ENCODE assay signal across 14 mouse cellular contexts in the genomic region with DNA sequence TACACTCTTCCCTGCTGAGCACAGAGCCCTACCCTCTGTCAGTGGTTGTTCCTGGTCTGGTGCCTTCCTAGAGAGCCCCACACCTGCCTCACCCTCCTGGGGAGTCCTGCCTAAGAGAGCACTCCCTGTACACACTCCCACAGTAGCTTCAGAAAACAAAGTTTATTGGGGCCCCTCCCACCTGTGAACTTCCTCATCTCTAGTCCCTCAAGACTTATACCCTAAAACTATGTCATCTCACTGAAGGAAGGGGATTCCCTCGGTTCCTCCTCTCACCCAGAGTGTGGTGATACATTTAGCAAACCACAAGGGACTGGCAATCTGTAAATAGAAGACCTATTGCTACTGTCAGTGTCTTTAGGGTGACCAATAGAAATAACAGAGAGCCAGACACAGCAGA. TPM values are rescaled to one million over a fixed set of nuclear protein-coding genes. Genes with fewer than 3 reads are reported as not detected.
DNase-seq lines count a peak whose midpoint lies in the region; ATAC-seq and TF ChIP-seq lines count a peak whose summit lies in the region.
"Had no signal": no experiment of that assay in that cellular context is flagged by ENCODE, and none has a peak within 500 bp of the region (broad histone marks: within the 10 kb centered on the region; RNA-seq: fewer than 3 reads in every experiment).

No protein-coding gene starts in this region.

- H3K36me3 ChIP-seq in embryonic facial prominence, embryonic 12.5 days: no peaks in the 10 kb centered on the region
- no peaks in the 10 kb centered on the region for H3K36me3 ChIP-seq in embryonic facial prominence, embryonic 10.5 days (replicated peaks)
- H3K36me3 ChIP-seq in CH12.LX (replicated peaks in 1 of 2; ENCODE audit: control insufficient read depth in 1 of 2, insufficient read depth in 1 of 2, low read length in 1 of 2): no peaks in the 10 kb centered on the region
- H3K36me3 ChIP-seq in intestine, embryonic 16.5 days (ENCODE audit: control insufficient read depth, insufficient read depth, low read length): no peaks in the 10 kb centered on the region
- no peaks in the 10 kb centered on the region for H3K36me3 ChIP-seq in small intestine, adult 2 months (ENCODE audit: control insufficient read depth, insufficient read depth, low read length)
- H3K36me3 ChIP-seq: hindbrain, embryonic 15.5 days; limb, embryonic 15.5 days had no signal

- no peak for TF ChIP-seq POLR2A in CH12.LX (IDR thresholded peaks at IDR 0.05; ENCODE audit: low read depth, low read length)
- no peak for TF ChIP-seq POLR2A in small intestine, adult 2 months (IDR thresholded peaks at IDR 0.05; ENCODE audit: low read depth, low read length)

- no peak; the same call in 1 of the 2 replicates for TF ChIP-seq RAD21 in CH12.LX (IDR thresholded peaks at IDR 0.05; ENCODE audit: low read depth, low read length)

- WGBS in embryonic facial prominence, embryonic 12.5 days: 74% methylated on average over 1 of the region's 1 CpGs
- 86% methylated on average over 1 of the region's 1 CpGs for WGBS in embryonic facial prominence, embryonic 10.5 days
- 60% methylated on average over 1 of the region's 1 CpGs for WGBS in intestine, embryonic 16.5 days
- WGBS in small intestine, adult 2 months: 15% methylated on average over 1 of the region's 1 CpGs

- H3K4me3 ChIP-seq in embryonic facial prominence, embryonic 12.5 days: no peak overlapping the region
- no peak overlapping the region for H3K4me3 ChIP-seq in embryonic facial prominence, embryonic 10.5 days
- no peak overlapping the region for H3K4me3 ChIP-seq in CH12.LX (replicated peaks in 1 of 3; ENCODE audit: low read depth in 2 of 3, low read length in 2 of 3, poor library complexity in 1 of 3)
- no peak overlapping the region for H3K4me3 ChIP-seq in intestine, embryonic 16.5 days (ENCODE audit: low read length)
- H3K4me3 ChIP-seq in small intestine, adult 2 months (ENCODE audit: low read depth, low read length): no peak overlapping the region
- H3K4me3 ChIP-seq: hindbrain, embryonic 15.5 days; limb, embryonic 15.5 days had no signal

- TF ChIP-seq EP300 in CH12.LX (IDR thresholded peaks at IDR 0.05; ENCODE audit: low read length): peak; percentile 74

- in situ Hi-C loops in CH12.LX (cut with MboI; ENCODE audit: low pct_ligation_motif_present, low pct_unique_long_range_greater_than_20kb, low sequenced_read_pairs): no loop called here

- no peak for DNase-seq in embryonic facial prominence, embryonic 10.5 days (ENCODE audit: low spot score)
- DNase-seq in CH12.LX (ENCODE audit: extremely low read depth): peak; percentile 93
- no peak for DNase-seq in kidney, postnatal 10 days
- DNase-seq in frontal cortex, postnatal 36 days (ENCODE audit: low spot score in 2 of 2): no peak
- no peak for DNase-seq in frontal cortex, postnatal 14 days (ENCODE audit: low spot score in 2 of 2)
- DNase-seq: adrenal gland, adult 8-10 months; gastrocnemius, postnatal 10 days; kidney, postnatal 14 days; right cerebral cortex, adult 18-20 months had no signal

- dilution Hi-C loops in CH12.LX (cut with MboI; ENCODE audit: extremely low pct_ligation_motif_present, extremely low pct_unique_long_range_greater_than_20kb, low sequenced_read_pairs): no loop called here

- H3K79me2 ChIP-seq in CH12.LX (replicated peaks; ENCODE audit: control insufficient read depth, extremely low read depth, insufficient read depth, poor library complexity, severe bottlenecking): no peaks in the 10 kb centered on the region

- H3K27me3 ChIP-seq in embryonic facial prominence, embryonic 12.5 days: no peaks in the 10 kb centered on the region
- no peaks in the 10 kb centered on the region for H3K27me3 ChIP-seq in embryonic facial prominence, embryonic 10.5 days (replicated peaks; ENCODE audit: low read depth, poor library complexity, severe bottlenecking)
- no peaks in the 10 kb centered on the region for H3K27me3 ChIP-seq in CH12.LX (replicated peaks)
- no peaks in the 10 kb centered on the region for H3K27me3 ChIP-seq in intestine, embryonic 16.5 days (replicated peaks; ENCODE audit: control insufficient read depth, insufficient read depth, low read length)
- H3K27me3 ChIP-seq in small intestine, adult 2 months (ENCODE audit: control insufficient read depth, insufficient read depth, low read length): no peaks in the 10 kb centered on the region
- H3K27me3 ChIP-seq: hindbrain, embryonic 15.5 days; limb, embryonic 15.5 days had no signal

- no peak overlapping the region for H3K9ac ChIP-seq in embryonic facial prominence, embryonic 12.5 days
- H3K9ac ChIP-seq in CH12.LX (ENCODE audit: insufficient read depth, low read depth): peak overlapping the region; percentile 7; the same call in 1 of the 2 replicates
- H3K9ac ChIP-seq in intestine, embryonic 16.5 days (ENCODE audit: low read depth, low read length): no peak overlapping the region
- H3K9ac ChIP-seq: hindbrain, embryonic 15.5 days; limb, embryonic 15.5 days had no signal

- no peak overlapping the region for H3K4me2 ChIP-seq in embryonic facial prominence, embryonic 12.5 days (replicated peaks)
- peak overlapping the region; percentile 78 for H3K4me2 ChIP-seq in CH12.LX (ENCODE audit: insufficient read depth, low read depth, poor library complexity, severe bottlenecking)
- no peak overlapping the region for H3K4me2 ChIP-seq in intestine, embryonic 16.5 days (ENCODE audit: low read depth, low read length)
- H3K4me2 ChIP-seq: hindbrain, embryonic 15.5 days; limb, embryonic 15.5 days had no signal

- no peak for ATAC-seq in embryonic facial prominence, embryonic 12.5 days (ENCODE audit: insufficient number of reproducible peaks, insufficient read depth, low FRiP score, low TSS enrichment)
- peak; percentile 78 for ATAC-seq in intestine, embryonic 16.5 days

- H3K27ac ChIP-seq in embryonic facial prominence, embryonic 12.5 days: 0 out of 2 replicates have a peak overlapping the region, but pooled peaks have one; percentile 30
- no peak overlapping the region for H3K27ac ChIP-seq in embryonic facial prominence, embryonic 10.5 days (replicated peaks)
- peak overlapping the region; percentile 51 for H3K27ac ChIP-seq in CH12.LX (ENCODE audit: insufficient read depth, low read depth)
- H3K27ac ChIP-seq in intestine, embryonic 16.5 days (ENCODE audit: low read length): peak overlapping the region; percentile 34; the same call in 1 of the 2 replicates
- peak overlapping the region; percentile 84 for H3K27ac ChIP-seq in small intestine, adult 2 months (ENCODE audit: insufficient read depth, low read depth, low read length)
- H3K27ac ChIP-seq: hindbrain, embryonic 15.5 days; limb, embryonic 15.5 days had no signal

- H3K9me3 ChIP-seq in embryonic facial prominence, embryonic 12.5 days: no peaks in the 10 kb centered on the region
- no peaks in the 10 kb centered on the region for H3K9me3 ChIP-seq in embryonic facial prominence, embryonic 10.5 days
- no peaks in the 10 kb centered on the region for H3K9me3 ChIP-seq in CH12.LX (replicated peaks; ENCODE audit: low read length)
- no peaks in the 10 kb centered on the region for H3K9me3 ChIP-seq in intestine, embryonic 16.5 days (ENCODE audit: control insufficient read depth, low read length)
- H3K9me3 ChIP-seq: hindbrain, embryonic 15.5 days; limb, embryonic 15.5 days had no signal

- no peaks in the 10 kb centered on the region for H3K4me1 ChIP-seq in embryonic facial prominence, embryonic 12.5 days
- H3K4me1 ChIP-seq in embryonic facial prominence, embryonic 10.5 days: peaks cover 12% of the 10 kb centered on the region
- H3K4me1 ChIP-seq in CH12.LX (ENCODE audit: control insufficient read depth in 1 of 2, insufficient read depth in 2 of 2): peaks cover 18 to 42% of the 10 kb centered on the region in 2 experiments
- H3K4me1 ChIP-seq in intestine, embryonic 16.5 days (ENCODE audit: control insufficient read depth, insufficient read depth, low read length): peaks cover 23% of the 10 kb centered on the region
- peaks cover 39% of the 10 kb centered on the region for H3K4me1 ChIP-seq in small intestine, adult 2 months (ENCODE audit: control insufficient read depth, insufficient read depth, insufficient read length, low read length)

- no peak for TF ChIP-seq CTCF in CH12.LX (conservative IDR thresholded peaks at IDR 0.05 in 1 of 2, IDR thresholded peaks at IDR 0.05 in 1 of 2; ENCODE audit: low read depth in 2 of 2, low read length in 2 of 2)
- TF ChIP-seq CTCF in small intestine, adult 2 months (IDR thresholded peaks at IDR 0.05; ENCODE audit: extremely low read depth, insufficient read length, insufficient replicate concordance, low read depth, low read length): no peak

TF ChIP-seq in CH12.LX, 34 proteins besides CTCF, POLR2A, EP300 and RAD21 (continues in another document):
- peak; percentile 63; the same call in 1 of the 2 replicates for TF ChIP-seq TBP (conservative IDR thresholded peaks at IDR 0.05; ENCODE audit: low read depth, low read length)
- 0 out of 2 replicates have a peak, but pooled peaks have one; percentile 38 for TF ChIP-seq RCOR1 (conservative IDR thresholded peaks at IDR 0.05; ENCODE audit: low read depth, low read length)
- TF ChIP-seq NRF1 (IDR thresholded peaks at IDR 0.05; ENCODE audit: low read depth, low read length): no peak
- peak; percentile 56 for TF ChIP-seq HCFC1 (IDR thresholded peaks at IDR 0.05; ENCODE audit: low read depth, low read length)
- TF ChIP-seq NELFE (IDR thresholded peaks at IDR 0.05; ENCODE audit: low read depth, low read length): no peak
- TF ChIP-seq BHLHE40 (IDR thresholded peaks at IDR 0.05; ENCODE audit: low read depth, low read length): peak; percentile 69
- TF ChIP-seq SMC3 (IDR thresholded peaks at IDR 0.05; ENCODE audit: low read depth, low read length): 0 out of 2 replicates have a peak, but pooled peaks have one; percentile 15
- no peak for TF ChIP-seq ZC3H11A (IDR thresholded peaks at IDR 0.05; ENCODE audit: low read depth, low read length)
- peak; percentile 59 for TF ChIP-seq ELF1 (IDR thresholded peaks at IDR 0.05; ENCODE audit: low read depth, low read length)
- TF ChIP-seq E2F4 (IDR thresholded peaks at IDR 0.05; ENCODE audit: insufficient replicate concordance, low read depth, low read length): no peak; the same call in 1 of the 2 replicates
- no peak for TF ChIP-seq ZKSCAN1 (IDR thresholded peaks at IDR 0.05; ENCODE audit: borderline replicate concordance, low read depth, low read length)
- peak; percentile 87 for TF ChIP-seq SIN3A (IDR thresholded peaks at IDR 0.05; ENCODE audit: low read length)
- peak; percentile 52; the same call in 1 of the 2 replicates for TF ChIP-seq CHD2 (IDR thresholded peaks at IDR 0.05; ENCODE audit: low read length)
- no peak for TF ChIP-seq PAX5 (IDR thresholded peaks at IDR 0.05; ENCODE audit: low read length)

RNA-seq across cellular contexts. Expression of gene Ezr, which starts 33.6 kb away (rescaled TPM):
- polyA plus RNA-seq in embryonic facial prominence, embryonic 12.5 days (2016; fragmentation: Nextera tagmentation; extraction: Ambion mirVana): 48.6 and 52.2 TPM in 2 replicates
- 51.6 and 55.0 TPM in 2 replicates for polyA plus RNA-seq in embryonic facial prominence, embryonic 10.5 days (2016; fragmentation: Nextera tagmentation; extraction: Ambion mirVana)
- total RNA-seq in CH12.LX (2012; rRNA removed) (107 and 115 TPM in 2 replicates), CH12.LX (2014; rRNA removed) (123 and 139 TPM in 2 replicates)
- polyA plus RNA-seq in CH12.LX (2012; ENCODE audit: insufficient read length, low read depth): 207 and 290 TPM in 2 replicates
- 281 and 319 TPM in 2 replicates for polyA plus RNA-seq in intestine, embryonic 16.5 days (2015; fragmentation: Nextera tagmentation; extraction: Ambion mirVana)
- polyA plus RNA-seq in small intestine, adult 2 months (2012; rRNA removed): 95.0 and 368 TPM in 2 replicates
